Mouse (Mus musculus) left cerebral cortex, adult 2 months (tissue): ENCODE results near the gene Guk1. TPM values are rescaled to one million over a fixed set of nuclear protein-coding genes. Genes with fewer than 3 reads are reported as not detected.
"Not testable (repeated sequence)": the region's sequence is repeated elsewhere in the genome, so short reads cannot be mapped to it uniquely, and the experiment has no call there.

ENCODE experiments used
- DNase-seq, 2 experiments: peaks; one replicate each; pipeline ENCODE4 v3.0.0; 2021 to 2022; ENCODE audit warnings: low spot score in 2 of 2, mixed read lengths in 1 of 2; ENCODE audit errors: extremely low spot score in 1 of 2
- H3K27ac ChIP-seq: fragments of 200-600 bp; 2 replicates; pipeline ENCODE4 v1.8.1; 2022
- H3K4me3 ChIP-seq: fragments of 200-600 bp; 2 replicates; pipeline ENCODE4 v1.8.1; 2022
- CTCF ChIP-seq: fragments of 200-600 bp; IDR thresholded peaks from 2 replicates; pipeline ENCODE4 v1.8.1; 2022; ENCODE audit warnings: antibody characterized with exemption, mild to moderate bottlenecking, moderate library complexity
- intact Hi-C: fragments of 180-260 bp; cut with DNase I; formaldehyde crosslinking; loops from one replicate; pipeline ENCODE4 v1.15.1; 2025
- total RNA-seq, 2 experiments: library from RNA; stranded (reverse); gene quantifications; 2 replicates each; pipeline ENCODE4 v1.2.3; 2021

Gene Guk1
- total RNA-seq, 2 experiments from 2014 or later: 135 TPM

- Histone ChIP-seq H3K27ac (no peak overlapping the region), H3K4me3 (no peak overlapping the region)
- intact Hi-C loops: loop anchor here (5.0 kb wide), 1 partner anchor 262 kb away; no protein-coding TSS in a partner anchor
- no peak for DNase-seq
- TF ChIP-seq CTCF: no peak
Measured at GRCm38 (mm10) chr11:59225167-59225566, 33.2 kb upstream of the Guk1 start.

GRCm38 (mm10) chr11:59224470-59224869, 32.5 kb upstream of the Guk1 start:
- no peak overlapping the region for H3K4me3 ChIP-seq
- no peak for DNase-seq
- no peak overlapping the region for H3K27ac ChIP-seq
- TF ChIP-seq CTCF: no peak
- intact Hi-C loops: no loop called here

DNA sequence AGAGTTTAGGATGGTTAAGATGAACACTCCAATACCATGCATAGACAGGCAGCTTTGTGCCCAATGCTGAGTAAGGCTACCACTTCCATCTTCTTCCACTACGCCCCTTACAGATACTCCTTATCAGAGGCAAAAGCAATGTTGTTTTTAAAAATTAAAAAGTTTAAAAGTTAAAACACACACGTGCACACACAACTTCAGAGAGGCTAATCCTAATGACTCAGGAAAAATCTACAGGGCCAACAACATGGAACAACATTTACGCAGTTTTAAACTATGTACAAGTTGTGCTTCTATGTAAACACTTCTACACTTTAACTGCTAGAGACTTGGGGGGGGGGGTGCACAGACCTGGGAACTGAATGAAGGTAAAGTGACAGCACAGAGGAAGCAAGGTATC, 32.0 kb upstream of the Guk1 start:
- no peak for DNase-seq
- H3K27ac ChIP-seq: no peak overlapping the region
- TF ChIP-seq CTCF: no peak
- intact Hi-C loops: no loop called here
- no peak overlapping the region for H3K4me3 ChIP-seq

- DNase-seq: no peak
- TF ChIP-seq CTCF: no peak
- Histone ChIP-seq H3K27ac (no peak overlapping the region), H3K4me3 (no peak overlapping the region)
- intact Hi-C loops: no loop called here
Measured at GRCm38 (mm10) chr11:59222306-59222705, 30.3 kb upstream of the Guk1 start.

GRCm38 (mm10) chr11:59221604-59222003, 29.6 kb upstream of the Guk1 start:
- no peak for DNase-seq
- no peak overlapping the region for H3K4me3 ChIP-seq
- intact Hi-C loops: no loop called here
- H3K27ac ChIP-seq: no peak overlapping the region
- TF ChIP-seq CTCF: no peak

- TF ChIP-seq CTCF: peak; percentile 56
- Histone ChIP-seq H3K4me3 (no peak overlapping the region), H3K27ac (no peak overlapping the region)
- no peak for DNase-seq
- intact Hi-C loops: no loop called here
Measured at GRCm38 (mm10) chr11:59219064-59219463, 27.1 kb upstream of the Guk1 start.

DNA sequence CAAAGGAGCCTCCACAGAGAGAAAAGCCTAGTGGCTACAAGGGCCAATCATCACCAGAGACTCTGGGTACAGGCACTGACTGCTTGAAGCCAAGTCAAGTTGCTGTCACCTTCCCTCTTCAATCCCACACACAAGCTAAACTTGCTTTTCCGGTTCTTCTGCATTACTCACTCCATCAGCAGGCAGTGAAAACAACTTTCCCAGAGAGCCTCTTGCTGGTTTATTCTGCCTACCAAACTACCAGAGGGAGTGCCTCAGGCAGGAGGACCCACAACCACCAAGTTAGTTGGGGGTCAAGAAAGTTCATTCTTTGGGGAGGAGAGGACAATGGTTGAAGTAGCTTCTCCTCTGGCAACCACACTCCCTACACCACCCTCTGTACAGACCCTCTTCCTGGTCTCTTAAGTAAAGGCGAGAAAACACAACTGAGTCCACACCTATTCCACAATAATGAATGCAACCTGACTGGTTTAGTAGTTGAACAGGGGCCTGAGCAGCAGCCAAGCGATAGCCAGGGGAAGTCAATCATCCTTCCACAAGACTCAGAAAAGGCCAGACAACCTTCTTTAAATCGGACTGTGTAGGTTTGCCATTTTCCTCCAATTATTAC, 26.5 kb upstream of the Guk1 start:
- intact Hi-C loops: no loop called here
- Histone ChIP-seq H3K4me3 (no peak overlapping the region), H3K27ac (peak overlapping the region; percentile 66; the same call in 1 of the 2 replicates)
- no peak for DNase-seq
- no peak for TF ChIP-seq CTCF

- Histone ChIP-seq H3K4me3 (no peak overlapping the region), H3K27ac (peak overlapping the region; percentile 66)
- TF ChIP-seq CTCF: no peak
- no peak for DNase-seq
- intact Hi-C loops: no loop called here
Measured at GRCm38 (mm10) chr11:59216955-59217354, 24.9 kb upstream of the Guk1 start.

DNA sequence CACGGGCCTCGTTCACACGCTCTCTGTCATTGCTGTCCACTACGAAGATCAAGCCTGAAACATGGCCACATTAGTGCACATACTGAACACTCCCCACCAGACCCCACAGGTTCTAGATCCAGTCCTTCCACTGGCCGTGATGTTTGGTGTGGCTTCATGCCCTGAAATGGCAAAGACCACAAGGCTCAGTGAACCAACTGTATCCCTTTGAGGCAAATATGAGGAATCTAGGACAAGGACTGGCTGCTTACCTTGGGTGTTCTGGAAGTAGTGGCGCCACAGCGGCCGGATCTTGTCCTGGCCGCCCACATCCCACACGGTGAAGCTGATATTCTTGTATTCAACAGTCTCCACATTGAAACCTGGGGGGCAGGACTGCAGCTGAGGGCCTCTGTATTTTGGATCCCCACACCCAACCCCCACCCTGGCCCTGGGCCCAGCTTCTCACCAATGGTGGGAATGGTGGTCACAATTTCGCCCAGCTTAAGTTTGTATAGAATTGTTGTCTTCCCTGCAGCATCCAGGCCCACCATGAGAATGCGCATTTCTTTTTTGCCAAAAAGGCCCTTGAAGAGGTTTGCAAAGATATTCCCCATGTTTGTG, 21.0 kb upstream of the Guk1 start:
- intact Hi-C loops: no loop called here
- TF ChIP-seq CTCF: no peak
- no peak for DNase-seq
- Histone ChIP-seq H3K4me3 (no peak overlapping the region), H3K27ac (0 out of 2 replicates have a peak overlapping the region, but pooled peaks have one; percentile 34)

GRCm38 (mm10) chr11:59212320-59212719, 20.3 kb upstream of the Guk1 start:
- DNase-seq, H3K27ac ChIP-seq, intact Hi-C loops, H3K4me3 ChIP-seq: not testable (repeated sequence)

- DNase-seq, H3K27ac ChIP-seq, intact Hi-C loops, H3K4me3 ChIP-seq: not testable (repeated sequence)
Measured at GRCm38 (mm10) chr11:59211561-59211960, 19.5 kb upstream of the Guk1 start.

GRCm38 (mm10) chr11:59210020-59210419, 18.0 kb upstream of the Guk1 start:
- intact Hi-C loops: no loop called here
- Histone ChIP-seq H3K27ac (no peak overlapping the region), H3K4me3 (no peak overlapping the region)
- DNase-seq: no peak
- TF ChIP-seq CTCF: no peak

- no peak for TF ChIP-seq CTCF
- intact Hi-C loops: loop anchor here (2.0 kb wide), 1 partner anchor 19 kb away; the partner anchor contains the start of gene Arf1
- no peak for DNase-seq
- Histone ChIP-seq H3K4me3 (peak overlapping the region; percentile 98; the same call in 1 of the 2 replicates), H3K27ac (no peak overlapping the region)
Measured at GRCm38 (mm10) chr11:59209580-59209979, 17.6 kb upstream of the Guk1 start.
